Mouse (Mus musculus): ENCODE results near the gene Ccr8.
"Not testable (repeated sequence)": the region's sequence is repeated elsewhere in the genome, so short reads cannot be mapped to it uniquely, and the experiment has no call there.

The Ccr8 gene

DNA sequence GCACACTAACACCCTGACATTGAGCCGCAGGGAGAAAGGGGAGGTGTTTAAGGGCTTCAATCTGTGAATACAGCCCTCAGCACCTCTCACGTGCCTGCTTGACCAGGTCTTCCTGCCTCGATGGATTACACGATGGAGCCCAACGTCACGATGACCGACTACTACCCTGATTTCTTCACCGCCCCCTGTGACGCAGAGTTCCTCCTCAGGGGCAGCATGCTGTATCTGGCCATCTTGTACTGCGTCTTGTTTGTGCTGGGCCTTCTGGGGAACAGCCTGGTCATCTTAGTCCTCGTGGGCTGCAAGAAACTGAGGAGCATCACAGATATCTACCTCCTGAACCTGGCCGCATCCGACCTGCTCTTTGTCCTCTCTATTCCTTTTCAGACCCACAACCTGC is 1.8 kb downstream of the Ccr8 start:
- no peak for DNase-seq

DNA sequence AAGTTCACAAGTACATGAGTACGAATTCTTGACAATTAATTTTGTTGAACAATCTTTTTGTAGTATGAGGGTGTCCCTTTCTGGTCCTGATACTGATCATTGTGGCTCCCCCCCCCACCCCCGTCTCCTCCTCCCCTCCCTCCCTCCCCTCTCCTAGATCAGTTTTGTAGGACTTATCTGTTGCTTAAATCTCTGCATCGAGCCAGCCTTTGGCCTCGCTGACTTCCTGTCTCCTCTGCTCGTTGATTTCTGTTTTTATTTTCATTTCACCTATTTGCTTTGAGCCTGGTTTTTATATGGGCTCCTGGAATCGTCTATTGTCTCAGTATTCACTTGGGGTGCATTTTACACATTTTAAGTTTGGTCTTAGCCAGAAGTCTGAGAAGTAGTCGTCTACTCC is 4.0 kb downstream of the Ccr8 start:
- DNase-seq, result no peak

DNA sequence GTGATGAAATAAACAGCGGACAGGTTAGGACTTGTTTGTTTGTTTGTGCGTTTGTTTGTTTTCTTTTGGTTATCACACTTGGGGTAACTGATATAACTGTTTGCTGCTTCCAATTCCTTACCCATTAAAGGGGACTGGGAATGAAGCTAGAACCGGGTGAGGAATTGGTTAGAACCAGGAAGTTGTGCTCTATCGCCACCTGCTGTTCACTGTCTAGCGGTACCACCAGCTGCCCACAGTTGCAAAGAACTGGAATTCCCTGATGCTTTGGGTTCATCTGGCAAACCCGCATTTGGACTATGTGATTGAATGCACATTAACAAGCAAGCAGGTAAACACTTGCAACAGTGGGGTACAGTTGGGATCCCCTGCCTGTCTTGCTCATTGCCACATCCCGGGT is 6.8 kb downstream of the Ccr8 start:
- no peak for DNase-seq

DNA sequence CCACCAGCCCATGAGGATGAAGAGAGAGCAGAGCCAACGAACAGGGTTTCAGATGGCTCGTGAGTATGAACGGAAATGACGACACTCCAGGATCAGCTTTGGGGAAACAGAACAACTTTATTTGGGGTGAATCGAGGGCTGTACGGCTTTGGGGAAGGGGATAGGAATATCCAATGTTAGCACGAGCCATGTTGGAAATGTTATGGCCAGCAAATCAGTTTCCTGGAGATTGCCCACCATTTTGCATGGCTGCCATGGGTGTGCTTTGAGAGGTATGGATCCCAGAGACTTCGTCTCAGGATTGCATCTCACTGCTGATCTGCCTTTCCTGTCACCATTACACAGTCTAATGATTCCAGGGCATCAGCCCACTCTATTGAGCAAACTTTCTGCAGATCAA is 7.4 kb downstream of the Ccr8 start:
- DNase-seq, result no peak

DNA sequence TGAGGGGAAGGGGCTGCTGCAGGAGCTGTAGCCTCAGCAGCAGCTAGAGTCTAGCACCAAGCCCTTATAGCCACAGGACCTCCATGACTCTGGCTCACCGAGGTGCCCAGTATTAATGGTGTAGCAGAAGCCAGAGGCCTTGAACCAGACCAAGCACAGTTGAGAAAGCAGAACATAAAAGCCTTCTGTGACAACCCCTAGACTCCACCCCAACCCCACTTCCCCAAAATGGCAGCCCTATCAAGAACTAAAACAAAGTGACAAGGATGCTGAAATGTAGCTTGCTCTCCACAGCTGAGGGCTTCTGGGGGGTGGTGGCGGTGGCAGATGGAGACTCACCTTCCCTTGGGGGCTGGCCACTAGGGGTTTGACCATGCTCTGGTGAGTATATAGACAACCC is 9.3 kb downstream of the Ccr8 start:
- no peak for DNase-seq

DNA sequence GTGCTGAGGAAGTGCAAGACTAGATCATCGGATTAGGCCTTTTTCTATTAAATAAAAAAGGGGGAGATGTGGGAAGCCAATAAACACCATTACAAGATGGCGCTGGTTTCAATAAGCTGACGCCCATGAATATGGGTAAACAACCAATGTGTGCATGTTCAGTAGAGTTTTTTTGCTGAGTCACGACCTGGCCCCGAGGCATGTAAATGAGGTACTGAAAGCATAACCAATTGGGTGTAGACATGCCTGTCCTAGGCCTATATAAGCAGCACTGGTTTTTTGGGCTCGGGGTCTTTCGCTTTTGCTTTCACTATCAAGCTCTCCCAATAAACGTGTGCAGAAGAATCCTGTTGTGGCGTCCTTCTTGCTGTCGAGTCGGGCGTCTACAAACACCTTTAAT is 17.0 kb downstream of the Ccr8 start:
- DNase-seq, result not testable (repeated sequence)

DNA sequence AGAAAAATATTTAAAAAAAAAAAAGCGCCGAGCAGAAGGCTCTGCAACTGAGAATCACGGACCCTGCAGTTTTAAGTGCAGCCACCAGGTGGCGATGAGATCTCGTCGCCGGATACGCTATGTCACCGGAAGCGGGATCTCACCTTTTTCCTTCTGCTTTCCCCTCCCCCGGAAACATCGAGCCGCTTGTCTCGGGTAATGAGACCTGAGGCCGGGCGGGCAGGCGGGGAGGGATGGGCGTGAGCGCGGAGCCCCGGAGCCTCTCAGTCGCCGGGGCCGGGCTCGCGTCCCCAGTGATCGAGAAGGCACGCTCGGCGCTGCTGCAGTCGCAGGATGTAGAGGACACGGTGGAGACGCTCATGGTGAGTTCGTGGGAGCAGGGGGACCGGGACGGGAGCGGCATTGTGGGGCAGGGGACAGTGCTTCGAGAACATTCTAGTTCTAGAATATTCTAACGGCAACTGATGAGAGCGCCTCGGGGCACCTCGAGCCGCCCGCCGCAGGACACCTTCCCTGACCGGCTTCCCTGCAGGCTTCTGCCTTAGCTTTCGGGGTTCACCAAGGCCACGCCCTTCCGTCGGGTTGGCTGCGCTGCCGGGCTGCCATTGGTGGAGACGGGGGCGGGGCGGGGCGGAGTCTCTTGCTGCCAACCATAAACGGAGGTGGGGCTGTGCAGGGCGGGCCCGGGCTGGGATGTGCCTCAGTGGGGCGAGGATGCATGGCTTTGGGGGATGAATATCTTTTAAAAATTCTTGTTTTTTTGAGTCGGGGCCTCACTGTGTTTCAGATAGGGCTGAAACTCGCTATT is 18.5 kb downstream of the Ccr8 start, which contains the start of gene Slc25a38:
TSS of gene Slc25a38 (plus strand) at position 164 of the 808 bp plus-strand sequence.
- peak; percentile 98 for DNase-seq

DNA sequence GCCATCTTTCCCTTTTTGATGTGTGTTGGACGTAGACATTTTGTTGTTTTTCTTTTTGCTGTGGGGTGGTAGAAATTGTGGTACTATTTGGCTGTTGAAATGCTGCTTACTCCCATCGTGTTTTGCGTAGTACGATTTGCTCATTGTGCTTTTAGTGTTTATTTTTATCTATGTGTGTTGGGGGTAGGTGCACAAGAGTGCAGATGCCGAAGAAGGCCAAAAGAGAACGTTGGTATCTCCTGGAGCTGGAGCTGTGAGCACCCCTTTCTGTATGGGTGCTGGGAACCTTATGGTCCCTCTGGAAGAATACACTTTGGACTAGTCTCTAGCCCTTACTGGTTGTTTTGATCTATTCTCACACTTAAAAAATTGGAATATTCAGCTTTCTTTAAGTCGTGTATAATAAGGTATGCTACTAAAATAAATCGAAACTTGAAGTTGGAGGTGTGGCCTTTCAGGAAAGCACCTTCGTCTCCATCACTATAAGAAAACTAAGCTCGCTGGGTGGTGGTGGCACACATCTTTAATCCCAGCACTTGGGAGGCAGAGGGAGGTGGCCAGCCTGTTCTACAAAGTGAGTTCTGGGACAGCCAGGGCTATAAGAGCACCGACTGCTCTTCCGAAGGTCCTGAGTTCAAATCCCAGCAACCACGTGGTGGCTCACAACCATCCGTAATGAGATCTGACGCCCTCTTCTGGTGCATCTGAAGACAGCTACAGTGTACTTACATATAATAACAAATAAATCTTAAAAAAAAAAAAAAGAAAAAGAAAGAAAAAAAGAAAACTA is 19.4 kb downstream of the Ccr8 start:
- DNase-seq, result no peak

DNA sequence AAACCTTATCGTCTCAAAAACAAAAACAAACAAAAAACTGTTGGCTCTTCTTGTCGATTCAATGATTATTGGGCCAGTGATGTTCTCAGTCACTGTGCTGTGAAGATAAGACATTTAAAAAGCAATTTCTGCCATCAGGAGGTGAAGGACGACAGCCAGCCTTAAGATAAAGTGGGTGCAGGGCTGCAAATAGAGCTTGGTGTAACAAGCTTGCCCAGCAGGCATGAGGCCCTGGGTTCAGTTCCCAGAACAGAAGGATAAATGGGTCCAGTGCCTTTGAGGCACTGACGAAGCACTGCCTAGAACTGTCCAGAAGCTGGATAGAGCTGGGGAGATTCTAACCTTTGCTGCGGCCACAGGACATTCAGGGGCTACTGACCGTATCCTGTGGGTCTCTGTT is 20.6 kb downstream of the Ccr8 start:
- DNase-seq, result no peak

DNA sequence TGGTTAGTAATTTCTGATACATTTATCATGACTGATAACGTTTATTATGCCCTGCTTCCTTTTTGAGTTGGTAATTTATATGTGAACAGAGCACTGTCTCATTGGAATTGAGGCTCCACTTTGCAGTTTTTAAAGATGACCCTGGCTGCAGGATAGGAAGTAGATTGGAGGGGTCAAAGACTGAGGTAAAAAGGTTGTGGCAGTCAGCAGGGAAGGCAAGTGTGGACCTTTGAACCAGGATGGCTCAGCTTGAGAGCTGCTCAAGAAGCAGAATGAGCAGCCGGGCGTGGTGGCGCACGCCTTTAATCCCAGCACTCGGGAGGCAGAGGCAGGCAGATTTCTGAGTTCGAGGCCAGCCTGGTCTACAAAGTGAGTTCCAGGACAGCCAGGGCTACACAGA is 21.5 kb downstream of the Ccr8 start:
- DNase-seq, result no peak

DNA sequence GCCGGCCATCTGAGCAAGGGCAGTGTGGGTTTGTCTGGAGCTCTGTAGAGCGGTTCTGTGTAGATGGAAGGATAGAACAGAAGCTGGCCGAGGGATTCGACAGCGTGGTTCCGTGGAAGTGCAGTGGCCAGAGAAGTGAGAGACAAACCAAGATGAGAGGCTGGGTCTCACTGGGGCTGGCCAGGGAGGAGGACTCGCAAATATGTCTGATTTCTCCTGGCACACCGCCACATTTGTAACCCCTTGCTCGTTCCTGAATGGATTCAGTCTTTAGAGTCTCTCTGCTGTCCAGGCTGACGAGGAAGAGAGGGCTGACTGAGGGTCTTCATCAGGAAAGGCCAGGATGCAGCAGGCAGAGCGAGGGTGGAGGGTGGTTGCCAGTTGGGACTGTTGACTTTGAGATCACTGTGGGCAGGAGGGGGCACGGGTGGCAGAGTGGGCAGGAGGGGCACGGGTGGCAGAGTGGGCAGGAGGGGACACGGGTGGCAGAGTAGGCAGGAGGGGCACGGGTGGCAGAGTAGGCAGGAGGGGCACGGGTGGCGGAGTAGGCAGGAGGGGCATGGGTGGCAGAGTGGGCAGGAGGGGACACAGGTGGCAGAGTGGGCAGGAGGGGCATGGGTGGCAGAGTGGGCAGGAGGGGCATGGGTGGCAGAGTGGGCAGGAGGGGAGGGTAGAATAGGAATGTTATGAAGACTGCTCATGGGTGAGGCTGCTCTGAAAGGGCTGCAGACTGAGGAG is 22.3 kb downstream of the Ccr8 start:
- DNase-seq, result no peak

DNA sequence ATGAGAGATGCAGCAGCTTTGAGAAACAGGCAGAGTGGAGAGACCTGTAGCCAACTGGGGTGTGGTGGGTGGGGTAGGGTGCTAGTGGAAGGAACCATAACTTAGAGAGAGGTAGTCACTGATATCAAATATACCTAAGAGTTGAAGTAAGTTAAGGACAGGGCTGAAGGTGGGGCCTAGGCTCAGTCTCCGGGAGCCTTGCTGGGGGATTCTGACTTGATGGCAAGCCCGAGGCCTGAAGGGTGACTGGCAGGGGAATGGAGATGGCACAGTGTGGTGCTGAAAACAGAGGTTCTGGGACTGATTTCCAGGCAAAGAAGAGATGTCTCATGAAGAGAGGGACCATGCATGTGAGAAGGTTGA is 22.9 kb downstream of the Ccr8 start:
- no peak for DNase-seq

DNA sequence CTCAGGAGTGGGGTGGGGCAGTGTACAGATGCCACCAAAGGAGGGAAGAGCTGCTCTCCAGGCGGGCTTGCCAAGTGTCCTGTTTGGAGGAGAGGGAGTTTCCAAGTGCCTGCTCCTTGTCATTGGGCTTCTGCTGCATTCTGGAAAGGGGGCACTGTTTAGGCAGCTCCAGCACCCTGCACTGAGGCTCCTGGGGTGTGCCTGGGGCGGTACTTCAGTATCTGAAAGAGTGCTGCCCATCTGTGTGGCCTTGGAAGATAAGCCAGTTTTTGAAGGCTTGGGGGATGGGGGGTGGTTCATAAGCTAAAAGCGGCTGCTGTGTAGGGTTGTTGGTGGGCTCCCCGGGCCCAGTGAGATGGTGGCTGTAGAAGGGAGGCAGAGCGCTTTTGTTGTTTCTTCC is 23.7 kb downstream of the Ccr8 start:
- no peak for DNase-seq

DNA sequence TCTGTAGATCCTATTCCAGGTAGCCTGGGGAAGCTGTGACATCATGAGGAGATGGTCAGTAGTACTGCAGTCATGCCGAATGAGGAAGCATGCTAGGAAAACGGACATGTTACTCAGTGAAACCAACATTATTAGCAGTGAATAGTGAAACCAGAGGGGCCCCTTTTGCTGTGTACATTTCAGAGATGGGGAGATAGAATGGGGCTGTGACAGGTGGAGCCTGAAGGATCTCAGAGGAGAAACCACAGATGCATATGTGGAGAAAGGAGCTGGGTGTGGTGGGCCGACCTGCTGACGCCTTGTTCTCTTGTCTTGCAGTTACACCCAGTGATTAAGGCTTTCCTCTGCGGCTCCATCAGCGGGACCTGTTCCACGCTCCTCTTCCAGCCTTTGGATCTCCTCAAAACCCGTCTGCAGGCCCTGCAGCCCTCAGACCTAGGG is 24.3 kb downstream of the Ccr8 start:
- DNase-seq, result peak; percentile 47

DNA sequence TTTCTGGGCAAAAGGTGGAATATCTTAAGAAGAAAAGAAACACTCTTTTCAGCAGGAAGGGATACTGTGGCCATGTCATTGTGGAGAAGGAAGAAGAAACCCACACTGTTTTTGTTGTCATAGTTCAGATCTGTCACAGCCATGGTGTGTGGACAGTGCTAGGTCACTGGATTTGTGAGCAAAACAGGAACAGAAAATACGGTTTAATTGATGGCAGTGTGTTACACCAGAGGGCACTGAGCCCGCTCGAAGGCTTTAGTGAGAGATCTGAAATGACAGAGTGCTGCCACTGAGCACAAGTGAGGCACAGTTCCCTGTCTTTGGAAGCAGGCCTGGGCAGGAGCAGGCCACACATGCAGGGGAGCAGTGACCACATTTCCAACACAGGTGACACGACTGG is 26.3 kb downstream of the Ccr8 start:
- DNase-seq, result no peak

DNA sequence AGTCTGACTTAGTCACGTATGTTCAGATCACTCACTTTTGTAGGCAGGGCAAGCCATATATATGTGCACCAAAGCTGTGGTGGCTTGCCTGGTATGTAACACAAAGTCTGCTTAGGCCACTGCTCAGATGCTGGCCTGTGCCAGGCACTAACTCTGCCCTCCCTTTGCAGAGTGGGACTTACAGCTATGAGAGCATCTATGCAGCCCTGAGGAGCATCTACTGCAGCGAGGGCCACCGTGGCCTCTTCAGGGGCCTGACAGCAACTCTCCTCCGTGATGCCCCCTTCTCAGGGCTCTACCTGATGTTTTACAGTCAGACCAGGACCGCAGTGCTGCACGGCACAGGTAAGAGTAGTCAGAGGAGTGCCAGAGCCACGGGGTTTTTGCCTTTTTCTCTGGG is 28.6 kb downstream of the Ccr8 start:
- DNase-seq, result no peak

DNA sequence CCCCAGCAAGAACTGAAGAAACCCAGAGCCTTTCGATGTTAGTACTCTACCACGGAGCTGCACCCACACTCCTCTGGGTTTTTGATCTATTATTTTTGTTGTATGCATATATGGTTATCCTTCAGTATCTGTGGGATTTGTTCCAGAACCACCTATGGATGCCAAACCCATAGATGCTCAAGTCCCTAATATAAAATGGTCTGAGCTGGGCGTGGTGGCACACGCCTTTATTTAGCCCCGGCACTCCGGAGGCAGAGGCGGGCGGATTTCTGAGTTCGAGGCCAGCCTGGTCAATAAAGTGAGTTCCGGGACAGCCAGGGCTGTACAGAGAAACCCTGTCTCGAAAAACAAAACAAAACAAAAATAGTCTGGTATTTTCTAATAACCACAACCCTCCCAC is 35.0 kb downstream of the Ccr8 start:
- DNase-seq, result no peak

DNA sequence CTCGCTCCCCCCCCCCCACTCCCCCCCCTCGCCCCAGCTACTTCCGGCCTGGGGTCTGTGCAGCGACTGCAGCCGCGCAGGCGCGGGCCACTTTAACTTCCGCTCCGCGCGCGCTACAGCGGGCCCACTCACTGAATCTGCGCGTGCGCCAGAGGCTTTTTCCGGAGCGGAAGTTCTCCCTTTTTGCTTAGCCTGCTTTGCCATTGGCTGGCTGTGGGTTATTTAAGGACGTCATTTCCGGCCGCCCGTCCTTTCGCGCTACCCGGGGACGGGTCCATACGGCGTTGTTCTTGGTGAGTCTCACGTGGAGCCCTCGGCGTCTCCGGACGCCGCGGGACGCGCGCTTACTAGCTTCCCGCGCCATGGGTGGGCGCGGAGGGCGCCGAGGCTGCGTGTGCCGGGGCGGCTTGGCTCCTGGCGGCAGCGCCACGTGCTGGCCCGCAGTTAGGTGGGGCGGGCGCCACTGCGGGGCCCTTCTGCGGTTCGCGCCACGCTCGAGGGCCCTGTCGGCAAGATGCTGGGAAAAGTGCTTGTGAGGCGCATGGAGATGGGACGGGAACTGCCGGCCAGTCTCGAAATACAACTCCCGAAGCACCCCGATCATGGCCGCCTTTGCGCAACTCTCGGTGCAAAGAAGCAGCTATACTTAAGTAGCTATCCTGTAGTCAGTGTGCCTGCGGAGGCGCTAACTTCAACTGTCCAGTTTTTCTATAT is 35.8 kb downstream of the Ccr8 start, which contains the start of gene Rpsa:
TSS of gene Rpsa (plus strand) at position 152 of the 714 bp plus-strand sequence.
- peak; percentile 97 for DNase-seq

DNA sequence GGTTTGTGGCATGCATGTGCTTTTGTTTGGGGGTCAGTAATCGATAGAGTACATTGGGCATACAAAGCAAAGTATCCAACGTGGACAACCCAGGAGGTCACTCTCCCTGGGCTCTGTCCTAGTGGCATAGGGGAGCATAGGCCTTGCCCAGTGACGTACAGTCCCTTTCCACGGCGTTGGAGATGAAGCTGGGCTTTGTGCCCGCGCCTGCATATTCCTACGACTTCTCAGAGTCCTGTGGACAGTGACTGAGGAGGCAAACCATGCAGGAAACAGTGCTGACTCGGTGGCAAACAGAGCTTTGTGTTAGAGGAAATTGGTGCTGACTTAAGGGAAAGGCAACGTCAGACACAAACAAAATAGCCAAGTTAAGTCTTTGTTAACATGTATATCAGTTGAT is 37.4 kb downstream of the Ccr8 start:
- DNase-seq, result no peak

DNA sequence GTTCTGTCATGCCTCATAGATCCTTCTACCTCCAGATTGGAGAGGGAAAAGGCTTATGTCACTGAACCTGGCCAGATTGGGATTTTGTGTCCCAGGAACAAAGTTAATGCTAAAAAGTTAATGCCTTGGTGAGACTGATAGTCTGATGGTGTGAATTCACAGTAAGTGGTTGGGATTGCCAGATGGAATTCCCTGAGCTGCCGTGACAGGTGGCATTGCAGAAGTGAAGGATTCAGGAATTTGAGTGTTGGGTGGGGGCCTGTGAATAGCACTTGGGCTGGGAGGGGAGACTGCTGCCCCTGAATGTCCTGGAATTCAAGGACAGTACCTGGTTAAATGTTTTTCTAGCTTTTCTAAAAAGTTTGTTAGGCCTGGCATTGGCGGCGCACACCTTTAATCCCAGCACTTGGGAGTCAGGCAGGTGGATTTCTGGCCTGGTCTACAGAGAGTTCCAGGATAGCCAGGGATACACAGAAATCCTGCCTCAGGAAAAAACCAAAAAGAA is 39.9 kb downstream of the Ccr8 start:
- DNase-seq, result no peak

DNA sequence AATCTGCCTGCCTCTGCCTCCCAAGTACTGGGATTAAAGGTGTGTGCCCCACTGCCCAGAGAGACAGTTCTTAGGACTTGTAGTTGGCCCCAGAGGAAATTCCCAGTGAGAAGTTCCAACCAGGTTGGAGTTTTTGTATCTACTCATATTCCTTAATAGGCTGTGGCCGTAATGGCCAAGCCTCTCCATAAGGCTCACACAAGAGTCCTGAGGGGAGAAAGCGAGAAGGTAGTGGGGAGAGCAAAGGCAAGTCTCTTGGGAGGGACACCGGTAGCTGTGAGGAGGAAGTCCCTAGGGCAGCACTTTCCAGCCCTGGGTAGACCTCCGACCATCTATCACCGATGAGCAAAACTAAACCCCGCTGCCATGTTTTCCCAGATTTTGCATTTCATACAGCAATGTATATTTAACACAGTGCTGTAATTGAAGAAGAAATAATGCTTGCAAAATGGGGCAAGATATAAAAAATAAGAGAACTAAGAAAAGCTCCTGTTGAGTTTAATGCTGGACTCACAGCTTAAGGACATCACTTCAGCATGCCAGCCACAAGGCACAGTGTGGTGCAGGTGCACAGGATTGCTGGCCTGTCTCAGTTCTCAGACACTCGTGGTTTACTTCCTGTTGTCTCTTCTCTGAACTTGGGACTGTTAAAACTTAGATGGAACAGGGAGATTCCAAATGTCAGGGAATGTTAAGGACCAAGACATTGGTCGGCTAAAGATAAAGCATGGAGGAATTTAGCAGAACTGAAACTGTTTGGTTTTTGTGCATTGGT is 41.3 kb downstream of the Ccr8 start:
- no peak for DNase-seq

All from layer of hippocampus, adult 9-11 months (tissue).